Mouse (Mus musculus) CH12.LX (cell line): Measurements from ENCODE around the gene Gclm. TPM values are rescaled to one million over a fixed set of nuclear protein-coding genes. Genes with fewer than 3 reads are reported as not detected.

Experiments used
- DNase-seq: peaks from one replicate; pipeline ENCODE4 v3.0.0-alpha.2; 2013; ENCODE audit errors: extremely low read depth
- H3K27ac ChIP-seq: 2 replicates; pipeline ENCODE4 v1.5.1; 2012; ENCODE audit warnings: low read depth, mild to moderate bottlenecking, control low read depth, moderate library complexity; ENCODE audit not compliant: insufficient read depth
- H3K27me3 ChIP-seq: replicated peaks from 2 replicates; pipeline ENCODE3; 2012; ENCODE audit warnings: inconsistent platforms
- H3K36me3 ChIP-seq, 2 experiments: replicated peaks in 1 of 2; 2 replicates each; pipeline versions ENCODE3 to v1.6.1; 2012; ENCODE audit warnings: inconsistent platforms in 1 of 2, low read length in 1 of 2, mild to moderate bottlenecking in 1 of 2, mixed read lengths in 1 of 2, moderate library complexity in 1 of 2; ENCODE audit not compliant: control insufficient read depth in 1 of 2, insufficient read depth in 1 of 2
- H3K4me1 ChIP-seq, 2 experiments: 2 replicates each; pipeline ENCODE4 v1.6.1; 2012; ENCODE audit warnings: inconsistent platforms in 1 of 2, moderate library complexity in 1 of 2; ENCODE audit not compliant: insufficient read depth in 2 of 2, control insufficient read depth in 1 of 2
- H3K4me2 ChIP-seq: 2 replicates; pipeline ENCODE4 v1.6.1; 2012; ENCODE audit warnings: low read depth, mild to moderate bottlenecking, control low read depth; ENCODE audit not compliant: poor library complexity, insufficient read depth, severe bottlenecking
- H3K4me3 ChIP-seq, 3 experiments: fragments of 150-350 bp in 1 of 3; sonication (generic) in 1 of 3; replicated peaks in 1 of 3; 2 replicates each; pipeline versions ENCODE3 to v1.5.1; 2011 to 2012; ENCODE audit warnings: low read depth in 2 of 3, low read length in 2 of 3, mild to moderate bottlenecking in 2 of 3, moderate library complexity in 2 of 3, control low read depth in 1 of 3, improper control_type of control experiment in 1 of 3, inconsistent platforms in 1 of 3, mixed read lengths in 1 of 3; ENCODE audit not compliant: poor library complexity in 1 of 3
- H3K79me2 ChIP-seq: replicated peaks from 2 replicates; pipeline ENCODE4 v1.6.1; 2012; ENCODE audit warnings: mild to moderate bottlenecking, moderate library complexity; ENCODE audit not compliant: control insufficient read depth, poor library complexity, insufficient read depth, severe bottlenecking; ENCODE audit errors: extremely low read depth
- H3K9ac ChIP-seq: 2 replicates; pipeline ENCODE4 v1.6.1; 2012; ENCODE audit warnings: low read depth, mild to moderate bottlenecking, control low read depth, moderate library complexity; ENCODE audit not compliant: insufficient read depth
- H3K9me3 ChIP-seq: replicated peaks from 2 replicates; pipeline ENCODE3; 2012; ENCODE audit warnings: low read length, inconsistent platforms, mixed read lengths
- BHLHE40 ChIP-seq: IDR thresholded peaks from 2 replicates; pipeline ENCODE4 v1.6.1; 2011; ENCODE audit warnings: mild to moderate bottlenecking, low read depth, low read length, improper control_type of control experiment
- CHD1 ChIP-seq: IDR thresholded peaks from 2 replicates; pipeline ENCODE4 v1.6.1; 2012; ENCODE audit warnings: low read depth, low read length, improper control_type of control experiment, inconsistent platforms
- CHD2 ChIP-seq: IDR thresholded peaks from 2 replicates; pipeline ENCODE4 v1.6.1; 2011; ENCODE audit warnings: low read length, improper control_type of control experiment
- CTCF ChIP-seq, 2 experiments: IDR thresholded peaks in 1 of 2; conservative IDR thresholded peaks in 1 of 2; 2 replicates each; pipeline ENCODE4 v1.5.1; 2011 to 2012; ENCODE audit warnings: low read depth in 2 of 2, low read length in 2 of 2, improper control_type of control experiment in 1 of 2, inconsistent platforms in 1 of 2, mild to moderate bottlenecking in 1 of 2, moderate library complexity in 1 of 2
- E2F4 ChIP-seq: IDR thresholded peaks from 2 replicates; pipeline ENCODE4 v1.6.1; 2011; ENCODE audit warnings: low read depth, low read length, improper control_type of control experiment; ENCODE audit not compliant: insufficient replicate concordance
- EP300 ChIP-seq: IDR thresholded peaks from 2 replicates; pipeline ENCODE4 v1.6.1; 2011; ENCODE audit warnings: low read length, improper control_type of control experiment
- GABPA ChIP-seq: IDR thresholded peaks from 2 replicates; pipeline ENCODE4 v1.6.1; 2012; ENCODE audit warnings: low read depth, low read length, improper control_type of control experiment, inconsistent platforms; ENCODE audit not compliant: insufficient replicate concordance
- IRF4 ChIP-seq: IDR thresholded peaks from 2 replicates; pipeline ENCODE4 v1.6.1; 2014; ENCODE audit warnings: low read depth, mild to moderate bottlenecking, inconsistent platforms, low read length, improper control_type of control experiment
- JUN ChIP-seq: IDR thresholded peaks from 2 replicates; pipeline ENCODE4 v1.6.1; 2011; ENCODE audit warnings: low read depth, mild to moderate bottlenecking, low read length, improper control_type of control experiment, moderate library complexity; ENCODE audit not compliant: insufficient read depth
- KAT2A ChIP-seq: IDR thresholded peaks from 2 replicates; pipeline ENCODE4 v1.6.1; 2012; ENCODE audit warnings: low read length, improper control_type of control experiment, inconsistent platforms; ENCODE audit not compliant: insufficient replicate concordance
- MAFK ChIP-seq: IDR thresholded peaks from 2 replicates; pipeline ENCODE4 v1.6.1; 2011; ENCODE audit warnings: low read length, improper control_type of control experiment; ENCODE audit not compliant: insufficient replicate concordance
- MAX ChIP-seq: IDR thresholded peaks from 2 replicates; pipeline ENCODE4 v1.6.1; 2011; ENCODE audit warnings: low read length, improper control_type of control experiment
- MEF2A ChIP-seq: IDR thresholded peaks from 2 replicates; pipeline ENCODE4 v1.6.1; 2014; ENCODE audit warnings: low read depth, mild to moderate bottlenecking, inconsistent platforms, low read length, improper control_type of control experiment, borderline replicate concordance
- MXI1 ChIP-seq: IDR thresholded peaks from 2 replicates; pipeline ENCODE4 v1.6.1; 2011; ENCODE audit warnings: mild to moderate bottlenecking, low read depth, low read length, improper control_type of control experiment
- MYC ChIP-seq: IDR thresholded peaks from 2 replicates; pipeline ENCODE4 v1.6.1; 2011; ENCODE audit warnings: low read depth, mild to moderate bottlenecking, improper control_type of control experiment, low read length
- NELFE ChIP-seq: IDR thresholded peaks from 2 replicates; pipeline ENCODE4 v1.6.1; 2011; ENCODE audit warnings: low read depth, low read length, improper control_type of control experiment
- POLR2A ChIP-seq: IDR thresholded peaks from 2 replicates; pipeline ENCODE4 v1.6.1; 2011; ENCODE audit warnings: low read depth, mild to moderate bottlenecking, improper control_type of control experiment, low read length
- RAD21 ChIP-seq: IDR thresholded peaks from 2 replicates; pipeline ENCODE4 v1.6.1; 2011; ENCODE audit warnings: low read depth, mild to moderate bottlenecking, low read length, improper control_type of control experiment, moderate library complexity
- SMC3 ChIP-seq: IDR thresholded peaks from 2 replicates; pipeline ENCODE4 v1.6.1; 2011; ENCODE audit warnings: low read depth, low read length, improper control_type of control experiment
- TBP ChIP-seq: conservative IDR thresholded peaks from 2 replicates; pipeline ENCODE4 v1.6.1; 2011; ENCODE audit warnings: low read depth, low read length, improper control_type of control experiment
- UBTF ChIP-seq: IDR thresholded peaks from 2 replicates; pipeline ENCODE4 v1.6.1; 2012; ENCODE audit warnings: low read depth, mild to moderate bottlenecking, inconsistent platforms, low read length, improper control_type of control experiment, moderate library complexity
- USF2 ChIP-seq: conservative IDR thresholded peaks from 2 replicates; pipeline ENCODE4 v1.6.1; 2011; ENCODE audit warnings: low read depth, low read length, improper control_type of control experiment
- ZC3H11A ChIP-seq: IDR thresholded peaks from 2 replicates; pipeline ENCODE4 v1.6.1; 2012; ENCODE audit warnings: low read depth, mild to moderate bottlenecking, inconsistent platforms, low read length, improper control_type of control experiment
- ZKSCAN1 ChIP-seq: IDR thresholded peaks from 2 replicates; pipeline ENCODE4 v1.6.1; 2012; ENCODE audit warnings: low read depth, inconsistent platforms, low read length, improper control_type of control experiment, borderline replicate concordance
- dilution Hi-C: fragments of 300-500 bp; cut with MboI; formaldehyde crosslinking; loops from 2 replicates; pipeline ENCODE4 v1.14.3; 2020; ENCODE audit warnings: low sequenced_read_pairs; ENCODE audit not compliant: extremely low pct_unique_long_range_greater_than_20kb, extremely low pct_ligation_motif_present
- in situ Hi-C: fragments of 300-500 bp; cut with MboI; formaldehyde crosslinking; loops from 3 replicates; pipeline ENCODE4 v1.14.3; 2019; ENCODE audit warnings: low sequenced_read_pairs, low pct_ligation_motif_present, low pct_unique_long_range_greater_than_20kb, mixed read lengths
- polyA plus RNA-seq: library from polyadenylated mRNA; unstranded; fragments of >175 nt; gene quantifications from 2 replicates; pipeline ENCODE4 v1.2.1, GENCODE M21; 2012; ENCODE audit warnings: low read depth; ENCODE audit not compliant: insufficient read length
- total RNA-seq, 2 experiments: library from RNA; depleted of rRNA; stranded (reverse); fragments of 300-350 nt in 1 of 2; fragments of >200 nt in 1 of 2; gene quantifications; 2 replicates each; pipeline ENCODE4 v1.2.3; 2012 to 2014

Gclm gene
- total and polyA plus RNA-seq, 3 experiments, result 26.1 to 195 (median 108) TPM

- Histone ChIP-seq H3K9ac (peak overlapping the region; percentile 90), H3K79me2 (peaks cover 19% of the 10 kb centered on the region), H3K36me3 (peaks cover 0 to 5% of the 10 kb centered on the region in 2 experiments), H3K4me2 (no peak overlapping the region), H3K27ac (peak overlapping the region; percentile 76), H3K4me1 (peaks cover 0 to 39% of the 10 kb centered on the region in 2 experiments; a peak in 2 of 4 replicates), H3K27me3 (no peaks in the 10 kb centered on the region), H3K9me3 (no peaks in the 10 kb centered on the region), H3K4me3 (peak overlapping the region; percentile 65 to 97 (median 91))
- in situ Hi-C loops (no loop called here), dilution Hi-C loops (no loop called here)
- DNase-seq, result peak; percentile 43
- TF ChIP-seq IRF4 (no peak), JUN (no peak), MAX (0 out of 2 replicates have a peak, but pooled peaks have one; percentile 11), USF2 (no peak), BHLHE40 (no peak), MXI1 (peak; percentile 69; the same call in 1 of the 2 replicates), CTCF (conservative IDR thresholded peaks at IDR 0.05 in 1 of 2, IDR thresholded peaks at IDR 0.05 in 1 of 2; ENCODE audit: low read depth in 2 of 2, low read length in 2 of 2) (peak in 1 of 2 experiments; percentile 59; a peak in 2 of 4 replicates), MYC (no peak), E2F4 (no peak), EP300 (no peak), GABPA (no peak), MEF2A (no peak), NELFE (0 out of 2 replicates have a peak, but pooled peaks have one; percentile 12), TBP (no peak), KAT2A (no peak), UBTF (peak; percentile 96), ZKSCAN1 (no peak), SMC3 (no peak), ZC3H11A (no peak), CHD1 (no peak), RAD21 (no peak)
These were observed 548 bp downstream of the Gclm start for GRCm38 (mm10) chr3:122245878-122246332.

GRCm38 (mm10) chr3:122246406-122246805, 1.0 kb downstream of the Gclm start:
- Histone ChIP-seq H3K9ac (peak overlapping the region; percentile 90), H3K27me3 (no peaks in the 10 kb centered on the region), H3K4me2 (peak overlapping the region; percentile 92), H3K27ac (no peak overlapping the region), H3K36me3 (peaks cover 0 to 10% of the 10 kb centered on the region in 2 experiments), H3K4me3 (peak overlapping the region; percentile 65 to 97 (median 91)), H3K4me1 (peaks cover 0 to 42% of the 10 kb centered on the region in 2 experiments; a peak in 2 of 4 replicates), H3K9me3 (no peaks in the 10 kb centered on the region), H3K79me2 (peaks cover 19% of the 10 kb centered on the region)
- TF ChIP-seq UBTF, result no peak
- TF ChIP-seq JUN, result no peak
- TF ChIP-seq MAFK, result no peak
- TF ChIP-seq CHD2, result no peak
- no peak for TF ChIP-seq POLR2A
- no peak for TF ChIP-seq IRF4
- in situ Hi-C loops, result no loop called here
- peak; percentile 7 for DNase-seq
- dilution Hi-C loops, result no loop called here
